Mouse (Mus musculus) embryo, embryonic 11 days (tissue): Measurements from ENCODE around the gene Mylk.
A peak's percentile ranks its signal among the peaks of the same experiment; 100 is the strongest.

ENCODE experiments used
- DNase-seq: peaks from one replicate; pipeline ENCODE4 v3.0.0-alpha.2; 2015

Mylk gene

GRCm38 (mm10) chr16:34855136-34855535 lies 110.1 kb downstream of the Mylk start:
- no peak for DNase-seq

- no peak for DNase-seq
Measured at GRCm38 (mm10) chr16:34855751-34856150, 110.7 kb downstream of the Mylk start.

GRCm38 (mm10) chr16:34857631-34858030 lies 112.6 kb downstream of the Mylk start:
- no peak for DNase-seq

- DNase-seq = no peak
Measured at GRCm38 (mm10) chr16:34860761-34861160, 115.8 kb downstream of the Mylk start.

GRCm38 (mm10) chr16:34861744-34862365 lies 116.8 kb downstream of the Mylk start:
- no peak for DNase-seq

- no peak for DNase-seq
Measured at GRCm38 (mm10) chr16:34865373-34865772, 120.4 kb downstream of the Mylk start.

GRCm38 (mm10) chr16:34867217-34867616 lies 122.2 kb downstream of the Mylk start:
- DNase-seq = no peak

- DNase-seq = no peak
Measured at GRCm38 (mm10) chr16:34880031-34880778, 135.2 kb downstream of the Mylk start.

GRCm38 (mm10) chr16:34880815-34881214 lies 135.8 kb downstream of the Mylk start:
- DNase-seq = no peak

- no peak for DNase-seq
Measured at GRCm38 (mm10) chr16:34887037-34887436, 142.0 kb downstream of the Mylk start.

- DNase-seq = no peak
Measured at GRCm38 (mm10) chr16:34894016-34894415, 149.0 kb downstream of the Mylk start.

GRCm38 (mm10) chr16:34895916-34896315 lies 150.9 kb downstream of the Mylk start:
- DNase-seq = no peak

GRCm38 (mm10) chr16:34896996-34897395 lies 152.0 kb downstream of the Mylk start:
- no peak for DNase-seq

- DNase-seq = no peak
Measured at GRCm38 (mm10) chr16:34898057-34898789, 153.2 kb downstream of the Mylk start.

GRCm38 (mm10) chr16:34899071-34899808 lies 154.2 kb downstream of the Mylk start:
- no peak for DNase-seq

- no peak for DNase-seq
Measured at GRCm38 (mm10) chr16:34899997-34900396, 155.0 kb downstream of the Mylk start.

GRCm38 (mm10) chr16:34900471-34900870 lies 155.5 kb downstream of the Mylk start:
- DNase-seq = no peak

- DNase-seq = no peak
Measured at GRCm38 (mm10) chr16:34901031-34901430, 156.0 kb downstream of the Mylk start.

- DNase-seq = no peak
Measured at GRCm38 (mm10) chr16:34901611-34902293, 156.7 kb downstream of the Mylk start.

- DNase-seq = peak; percentile 86
Measured at GRCm38 (mm10) chr16:34902294-34902680, 157.3 kb downstream of the Mylk start.

- no peak for DNase-seq
Measured at GRCm38 (mm10) chr16:34902761-34903160, 157.8 kb downstream of the Mylk start.

GRCm38 (mm10) chr16:34904876-34905275 lies 159.9 kb downstream of the Mylk start:
- no peak for DNase-seq

GRCm38 (mm10) chr16:34909437-34909836 lies 164.4 kb downstream of the Mylk start:
- peak; percentile 36 for DNase-seq
